Mouse (Mus musculus): ENCODE results near the gene Gm44805. TPM values are rescaled to one million over a fixed set of nuclear protein-coding genes. Genes with fewer than 3 reads are reported as not detected.
A peak's percentile ranks its signal among the peaks of the same experiment; 100 is the strongest.

The Gm44805 gene
- total and polyA plus RNA-seq, 2 experiments from 2014 or later = not detected

GRCm38 (mm10) chr7:19704475-19704874, 23.3 kb upstream of the Gm44805 start:
- WGBS = 96% methylated on average over 4 of the region's 4 CpGs

GRCm38 (mm10) chr7:19702859-19703555, 21.8 kb upstream of the Gm44805 start:
- Histone ChIP-seq H3K9ac (replicated peaks; ENCODE audit: low read depth, low read length) (no peak overlapping the region), H3K4me2 (ENCODE audit: low read depth, low read length) (no peak overlapping the region), H3K27me3 (ENCODE audit: control insufficient read depth, insufficient read depth, low read length) (no peaks in the 10 kb centered on the region), H3K9me3 (replicated peaks; ENCODE audit: control insufficient read depth, low read length) (no peaks in the 10 kb centered on the region), H3K36me3 (replicated peaks; ENCODE audit: control insufficient read depth, insufficient read depth, low read length) (peaks cover 37% of the 10 kb centered on the region), H3K4me1 (ENCODE audit: control insufficient read depth, insufficient read depth) (peaks cover 31% of the 10 kb centered on the region), H3K4me3 (ENCODE audit: low read depth, low read length) (no peak overlapping the region), H3K27ac (ENCODE audit: low read depth) (no peak overlapping the region)
- DNase-seq (ENCODE audit: low spot score) = no peak
- 88% methylated on average over 16 of the region's 16 CpGs for WGBS
- TF ChIP-seq EP300 (IDR thresholded peaks at IDR 0.05; ENCODE audit: low read depth) (no peak), CTCF (IDR thresholded peaks at IDR 0.05; ENCODE audit: low read depth) (no peak)
- no peak for ATAC-seq (ENCODE audit: insufficient read depth, low read depth)

More at GRCm38 (mm10) chr7:19704475-19704874, 23.3 kb upstream of the Gm44805 start:
- no peak for ATAC-seq (ENCODE audit: insufficient read depth, low read depth)
- Histone ChIP-seq H3K9ac (replicated peaks; ENCODE audit: low read depth, low read length) (no peak overlapping the region), H3K4me1 (ENCODE audit: control insufficient read depth, insufficient read depth) (peaks cover 18% of the 10 kb centered on the region), H3K4me2 (ENCODE audit: low read depth, low read length) (no peak overlapping the region), H3K27ac (ENCODE audit: low read depth) (no peak overlapping the region), H3K4me3 (ENCODE audit: low read depth, low read length) (no peak overlapping the region), H3K36me3 (replicated peaks; ENCODE audit: control insufficient read depth, insufficient read depth, low read length) (peaks cover 50% of the 10 kb centered on the region), H3K27me3 (ENCODE audit: control insufficient read depth, insufficient read depth, low read length) (no peaks in the 10 kb centered on the region), H3K9me3 (replicated peaks; ENCODE audit: control insufficient read depth, low read length) (no peaks in the 10 kb centered on the region)
- DNase-seq (ENCODE audit: low spot score) = no peak
- TF ChIP-seq EP300 (IDR thresholded peaks at IDR 0.05; ENCODE audit: low read depth) (no peak), CTCF (IDR thresholded peaks at IDR 0.05; ENCODE audit: low read depth) (no peak)

- Histone ChIP-seq H3K27ac (ENCODE audit: low read depth) (peak overlapping the region; percentile 77), H3K4me2 (ENCODE audit: low read depth, low read length) (peak overlapping the region; percentile 38), H3K9ac (replicated peaks; ENCODE audit: low read depth, low read length) (0 out of 2 replicates have a peak overlapping the region, but pooled peaks have one; percentile 21), H3K27me3 (ENCODE audit: control insufficient read depth, insufficient read depth, low read length) (no peaks in the 10 kb centered on the region), H3K9me3 (replicated peaks; ENCODE audit: control insufficient read depth, low read length) (no peaks in the 10 kb centered on the region), H3K36me3 (replicated peaks; ENCODE audit: control insufficient read depth, insufficient read depth, low read length) (peaks cover 30% of the 10 kb centered on the region), H3K4me3 (ENCODE audit: low read depth, low read length) (no peak overlapping the region), H3K4me1 (ENCODE audit: control insufficient read depth, insufficient read depth) (peaks cover 34% of the 10 kb centered on the region)
- DNase-seq (ENCODE audit: low spot score) = peak; percentile 82
- peak; percentile 82 for ATAC-seq (ENCODE audit: insufficient read depth, low read depth)
- TF ChIP-seq CTCF (IDR thresholded peaks at IDR 0.05; ENCODE audit: low read depth) (peak; percentile 75), EP300 (IDR thresholded peaks at IDR 0.05; ENCODE audit: low read depth) (no peak)
- 26% methylated on average over 22 of the region's 22 CpGs for WGBS
Observed at GRCm38 (mm10) chr7:19701069-19701761, 20.0 kb upstream of the Gm44805 start.

GRCm38 (mm10) chr7:19700299-19701068, 19.3 kb upstream of the Gm44805 start:
- H3K4me1 ChIP-seq (ENCODE audit: control insufficient read depth, insufficient read depth) = peaks cover 34% of the 10 kb centered on the region
- 47% methylated on average over 12 of the region's 12 CpGs for WGBS

GRCm38 (mm10) chr7:19699827-19700148, 18.6 kb upstream of the Gm44805 start:
- peaks cover 26% of the 10 kb centered on the region for H3K36me3 ChIP-seq (replicated peaks; ENCODE audit: control insufficient read depth, insufficient read depth, low read length)
- no peak overlapping the region for H3K9ac ChIP-seq (replicated peaks; ENCODE audit: low read depth, low read length)
- DNase-seq (ENCODE audit: low spot score) = no peak
- no peak overlapping the region for H3K4me3 ChIP-seq (ENCODE audit: low read depth, low read length)
- 78% methylated on average over 4 of the region's 4 CpGs for WGBS
- H3K9me3 ChIP-seq (replicated peaks; ENCODE audit: control insufficient read depth, low read length) = no peaks in the 10 kb centered on the region
- 0 out of 2 replicates have a peak overlapping the region, but pooled peaks have one; percentile 73 for H3K27ac ChIP-seq (ENCODE audit: low read depth)
- ATAC-seq (ENCODE audit: insufficient read depth, low read depth) = no peak
- TF ChIP-seq EP300 (IDR thresholded peaks at IDR 0.05; ENCODE audit: low read depth) = no peak
- TF ChIP-seq CTCF (IDR thresholded peaks at IDR 0.05; ENCODE audit: low read depth) = no peak
- H3K4me1 ChIP-seq (ENCODE audit: control insufficient read depth, insufficient read depth) = peaks cover 40% of the 10 kb centered on the region
- no peaks in the 10 kb centered on the region for H3K27me3 ChIP-seq (ENCODE audit: control insufficient read depth, insufficient read depth, low read length)
- H3K4me2 ChIP-seq (ENCODE audit: low read depth, low read length) = no peak overlapping the region

More at GRCm38 (mm10) chr7:19700299-19701068, 19.3 kb upstream of the Gm44805 start:
- no peak for ATAC-seq (ENCODE audit: insufficient read depth, low read depth)
- H3K9me3 ChIP-seq (replicated peaks; ENCODE audit: control insufficient read depth, low read length) = no peaks in the 10 kb centered on the region
- no peak for DNase-seq (ENCODE audit: low spot score)
- H3K4me3 ChIP-seq (ENCODE audit: low read depth, low read length) = no peak overlapping the region
- H3K9ac ChIP-seq (replicated peaks; ENCODE audit: low read depth, low read length) = no peak overlapping the region
- no peak for TF ChIP-seq EP300 (IDR thresholded peaks at IDR 0.05; ENCODE audit: low read depth)
- TF ChIP-seq CTCF (IDR thresholded peaks at IDR 0.05; ENCODE audit: low read depth) = no peak
- peaks cover 30% of the 10 kb centered on the region for H3K36me3 ChIP-seq (replicated peaks; ENCODE audit: control insufficient read depth, insufficient read depth, low read length)
- peak overlapping the region; percentile 38 for H3K4me2 ChIP-seq (ENCODE audit: low read depth, low read length)
- peak overlapping the region; percentile 77 for H3K27ac ChIP-seq (ENCODE audit: low read depth)
- H3K27me3 ChIP-seq (ENCODE audit: control insufficient read depth, insufficient read depth, low read length) = no peaks in the 10 kb centered on the region

Data from heart, postnatal 0 days (tissue).